Mouse (Mus musculus) bone marrow macrophage, adult 2 months (primary cell): ENCODE results near the gene Stradb.

Experiments
- CTCF ChIP-seq: IDR thresholded peaks from 2 replicates; pipeline ENCODE4 v1.5.1; 2012; ENCODE audit warnings: low read depth, mild to moderate bottlenecking, low read length, moderate library complexity
- POLR2A ChIP-seq: IDR thresholded peaks from 2 replicates; pipeline ENCODE4 v1.6.1; 2012; ENCODE audit warnings: mild to moderate bottlenecking, low read depth, low read length, borderline replicate concordance

DNA sequence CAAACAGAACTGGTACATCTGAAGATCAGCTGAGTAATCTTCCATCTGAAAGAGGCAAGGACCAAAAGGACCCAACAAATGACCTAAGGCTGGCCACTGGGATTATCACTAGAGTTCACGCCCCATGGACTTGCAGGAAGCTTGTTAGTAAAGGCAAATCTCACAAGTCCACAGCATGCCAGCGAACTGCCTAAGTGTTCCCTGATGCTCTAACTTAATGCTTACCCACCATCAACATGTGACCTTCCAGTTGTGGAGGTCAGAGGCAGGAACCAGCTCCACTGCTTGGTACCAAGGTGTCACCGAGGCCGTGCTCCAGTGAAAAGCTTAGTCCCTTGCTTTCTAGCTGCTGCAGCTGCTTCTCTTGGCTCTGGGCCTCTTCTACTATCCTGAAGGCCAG, 21.5 kb upstream of the Stradb start:
- no peak for TF ChIP-seq CTCF
- TF ChIP-seq POLR2A = no peak
